20 mouse cellular contexts compared by ENCODE assay signal in the genomic region with DNA sequence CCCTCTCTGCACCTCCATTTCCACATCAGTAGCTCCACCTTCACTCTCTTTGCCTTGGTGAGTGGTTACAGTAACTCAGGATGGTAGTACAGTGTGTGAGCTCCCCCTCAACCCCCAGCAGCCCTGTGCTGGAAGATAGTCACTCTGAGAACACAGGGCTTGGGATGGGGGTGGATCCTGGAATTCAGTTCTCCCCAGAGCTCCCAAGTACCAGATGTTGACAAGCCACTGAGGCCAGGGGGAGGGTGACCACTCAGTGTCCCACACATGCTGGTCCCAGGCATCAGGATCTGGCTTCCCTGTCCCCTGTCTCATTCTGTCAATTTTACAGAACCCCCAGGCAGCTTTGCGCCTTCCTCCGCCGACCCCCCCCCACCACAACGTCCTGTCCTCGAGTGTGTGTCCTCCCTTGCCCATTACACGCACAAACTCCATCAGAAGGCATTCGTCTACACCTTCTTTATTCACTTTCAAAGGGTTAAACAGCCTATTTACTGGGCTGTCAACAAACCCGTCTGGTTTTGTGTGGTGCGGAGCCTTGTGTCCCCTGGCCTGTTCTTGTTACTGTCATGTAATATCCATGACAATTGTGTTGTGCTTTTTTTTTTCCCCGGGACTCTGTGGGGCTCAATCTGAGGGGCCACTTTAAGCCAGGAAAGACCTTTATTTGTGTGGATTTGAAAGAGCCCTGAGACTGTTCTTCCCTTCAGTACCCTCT.
DNase-seq lines count a peak whose midpoint lies in the region; ATAC-seq lines count a peak whose summit lies in the region.
"Had no signal": no experiment of that assay in that cellular context is flagged by ENCODE, and none has a peak within 500 bp of the region (broad histone marks: within the 10 kb centered on the region; RNA-seq: fewer than 3 reads in every experiment).

No protein-coding gene starts in this region.

- H3K4me3 ChIP-seq in heart, embryonic 10.5 days: no peak overlapping the region
- no peak overlapping the region for H3K4me3 ChIP-seq in embryonic facial prominence, embryonic 11.5 days (ENCODE audit: low read depth, low read length)
- no peak overlapping the region for H3K4me3 ChIP-seq in hindbrain, embryonic 13.5 days
- H3K4me3 ChIP-seq in neural tube, embryonic 12.5 days: no peak overlapping the region
- H3K4me3 ChIP-seq: erythroblast, embryonic 14.5 days; limb, embryonic 15.5 days; myocyte; stomach, embryonic 15.5 days had no signal

- peak overlapping the region; percentile 63 for H3K27ac ChIP-seq in heart, embryonic 10.5 days
- H3K27ac ChIP-seq in embryonic facial prominence, embryonic 11.5 days (replicated peaks; ENCODE audit: low read depth, low read length): no peak overlapping the region
- peak overlapping the region; percentile 71 for H3K27ac ChIP-seq in hindbrain, embryonic 13.5 days
- 0 out of 2 replicates have a peak overlapping the region, but pooled peaks have one; percentile 13 for H3K27ac ChIP-seq in neural tube, embryonic 12.5 days
- H3K27ac ChIP-seq: limb, embryonic 15.5 days; macrophage; stomach, embryonic 15.5 days had no signal

- H3K9ac ChIP-seq in embryonic facial prominence, embryonic 11.5 days (replicated peaks; ENCODE audit: low read length): no peak overlapping the region
- H3K9ac ChIP-seq in hindbrain, embryonic 13.5 days: peak overlapping the region; percentile 35; the same call in 1 of the 2 replicates
- no peak overlapping the region for H3K9ac ChIP-seq in neural tube, embryonic 12.5 days
- H3K9ac ChIP-seq: limb, embryonic 15.5 days; stomach, embryonic 15.5 days had no signal

- ATAC-seq in embryonic facial prominence, embryonic 11.5 days (replicated peaks; ENCODE audit: insufficient number of reproducible peaks, low FRiP score, low TSS enrichment, low read depth): peak; percentile 42; the same call in 1 of the 2 replicates
- no peak for ATAC-seq in hindbrain, embryonic 13.5 days (ENCODE audit: low FRiP score)
- ATAC-seq in neural tube, embryonic 12.5 days (ENCODE audit: low FRiP score, low read depth): peak; percentile 17; the same call in 1 of the 2 replicates
- ATAC-seq: intestine, postnatal 0 days had no signal

- no peak for DNase-seq in heart, embryonic 10.5 days (ENCODE audit: low spot score)
- DNase-seq in heart, adult 18-20 months: no peak
- DNase-seq in embryonic facial prominence, embryonic 11.5 days (ENCODE audit: low spot score): no peak
- DNase-seq in layer of hippocampus, postnatal 10 days (ENCODE audit: low spot score in 2 of 2): no peak
- no peak for DNase-seq in spleen, adult 18-20 months
- no peak for DNase-seq in cerebellum, adult 11 months
- DNase-seq: cerebellum, postnatal 36 days; heart, postnatal 36 days; kidney, postnatal 14 days; lung, adult 18-20 months; thymus, postnatal 14 days had no signal

- H3K9me3 ChIP-seq in heart, embryonic 10.5 days: no peaks in the 10 kb centered on the region
- no peaks in the 10 kb centered on the region for H3K9me3 ChIP-seq in embryonic facial prominence, embryonic 11.5 days (replicated peaks; ENCODE audit: control insufficient read depth, low read length)
- H3K9me3 ChIP-seq in hindbrain, embryonic 13.5 days: no peaks in the 10 kb centered on the region
- H3K9me3 ChIP-seq in neural tube, embryonic 12.5 days: no peaks in the 10 kb centered on the region
- H3K9me3 ChIP-seq: limb, embryonic 15.5 days; stomach, embryonic 15.5 days had no signal

- H3K27me3 ChIP-seq in heart, embryonic 10.5 days (ENCODE audit: insufficient read depth, poor library complexity, severe bottlenecking): peaks cover 66% of the 10 kb centered on the region
- H3K27me3 ChIP-seq in embryonic facial prominence, embryonic 11.5 days (ENCODE audit: control insufficient read depth, insufficient read depth, low read length): no peaks in the 10 kb centered on the region; the same call in 1 of the 2 replicates
- H3K27me3 ChIP-seq in hindbrain, embryonic 13.5 days: peaks cover 4% of the 10 kb centered on the region; the same call in 1 of the 2 replicates
- no peaks in the 10 kb centered on the region for H3K27me3 ChIP-seq in neural tube, embryonic 12.5 days (replicated peaks)

- H3K4me1 ChIP-seq in heart, embryonic 10.5 days: peaks cover 32% of the 10 kb centered on the region
- H3K4me1 ChIP-seq in embryonic facial prominence, embryonic 11.5 days (ENCODE audit: control insufficient read depth, insufficient read depth, low read length): peaks cover 3% of the 10 kb centered on the region
- peaks cover 63% of the 10 kb centered on the region for H3K4me1 ChIP-seq in hindbrain, embryonic 13.5 days (replicated peaks)
- peaks cover 60% of the 10 kb centered on the region for H3K4me1 ChIP-seq in neural tube, embryonic 12.5 days

- 29% methylated on average over 10 of the region's 10 CpGs for WGBS in heart, embryonic 10.5 days
- 15% methylated on average over 10 of the region's 10 CpGs for WGBS in embryonic facial prominence, embryonic 11.5 days
- WGBS in hindbrain, embryonic 13.5 days: 7% methylated on average over 10 of the region's 10 CpGs
- WGBS in neural tube, embryonic 12.5 days: 7% methylated on average over 10 of the region's 10 CpGs

- H3K4me2 ChIP-seq in embryonic facial prominence, embryonic 11.5 days (ENCODE audit: low read depth, low read length): no peak overlapping the region; the same call in 1 of the 2 replicates
- 0 out of 2 replicates have a peak overlapping the region, but pooled peaks have one; percentile 16 for H3K4me2 ChIP-seq in hindbrain, embryonic 13.5 days
- H3K4me2 ChIP-seq in neural tube, embryonic 12.5 days (replicated peaks): peak overlapping the region; percentile 37
- H3K4me2 ChIP-seq: heart, embryonic 11.5 days; limb, embryonic 15.5 days; stomach, embryonic 15.5 days had no signal

- H3K36me3 ChIP-seq in heart, embryonic 10.5 days: no peaks in the 10 kb centered on the region
- no peaks in the 10 kb centered on the region for H3K36me3 ChIP-seq in embryonic facial prominence, embryonic 11.5 days (replicated peaks; ENCODE audit: control insufficient read depth, insufficient read depth, low read depth, low read length)
- no peaks in the 10 kb centered on the region for H3K36me3 ChIP-seq in hindbrain, embryonic 13.5 days
- H3K36me3 ChIP-seq in neural tube, embryonic 12.5 days: no peaks in the 10 kb centered on the region
- H3K36me3 ChIP-seq: limb, embryonic 15.5 days; stomach, embryonic 15.5 days had no signal
